Mouse (Mus musculus): ENCODE measurements at regions not wholly inside any gene's neighbourhood (a gene's known extent, or its start where the extent isn't known, plus 50 kb on each side); places are given as distances from the start of the nearest gene placed in this dataset.
A peak's percentile ranks its signal among the peaks of the same experiment; 100 is the strongest.

DNA sequence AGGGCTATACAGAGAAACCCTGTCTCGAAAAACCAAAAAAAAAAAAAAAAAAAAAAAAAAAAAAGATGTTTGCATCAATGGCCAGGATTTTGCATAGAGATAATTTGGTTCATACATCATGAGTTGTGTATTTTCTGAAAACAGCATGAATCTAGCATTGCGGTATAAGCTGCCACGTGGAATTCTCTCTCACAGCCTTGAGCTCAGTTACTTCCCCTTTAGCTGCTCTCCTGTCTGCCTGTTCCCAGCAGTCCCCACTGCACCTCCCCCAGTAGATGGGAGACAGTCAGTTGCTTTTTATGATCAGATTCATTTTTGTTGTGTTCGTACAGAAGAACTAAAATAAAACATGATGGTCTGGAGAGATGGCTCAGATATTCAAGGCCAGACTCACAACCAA lies 170.7 kb downstream of the Gja1 start:
- Histone ChIP-seq H3K4me3 (ENCODE audit: insufficient read depth, low read length) (no peak overlapping the region), H3K27ac (ENCODE audit: insufficient read depth, low read length) (no peak overlapping the region), H3K4me1 (ENCODE audit: control insufficient read depth, insufficient read depth, low read length) (no peaks in the 10 kb centered on the region)
- TF ChIP-seq CTCF (IDR thresholded peaks at IDR 0.05; ENCODE audit: borderline replicate concordance, insufficient read depth, low read length) = no peak
- no peak for TF ChIP-seq POLR2A (IDR thresholded peaks at IDR 0.05; ENCODE audit: low read depth, low read length)

DNA sequence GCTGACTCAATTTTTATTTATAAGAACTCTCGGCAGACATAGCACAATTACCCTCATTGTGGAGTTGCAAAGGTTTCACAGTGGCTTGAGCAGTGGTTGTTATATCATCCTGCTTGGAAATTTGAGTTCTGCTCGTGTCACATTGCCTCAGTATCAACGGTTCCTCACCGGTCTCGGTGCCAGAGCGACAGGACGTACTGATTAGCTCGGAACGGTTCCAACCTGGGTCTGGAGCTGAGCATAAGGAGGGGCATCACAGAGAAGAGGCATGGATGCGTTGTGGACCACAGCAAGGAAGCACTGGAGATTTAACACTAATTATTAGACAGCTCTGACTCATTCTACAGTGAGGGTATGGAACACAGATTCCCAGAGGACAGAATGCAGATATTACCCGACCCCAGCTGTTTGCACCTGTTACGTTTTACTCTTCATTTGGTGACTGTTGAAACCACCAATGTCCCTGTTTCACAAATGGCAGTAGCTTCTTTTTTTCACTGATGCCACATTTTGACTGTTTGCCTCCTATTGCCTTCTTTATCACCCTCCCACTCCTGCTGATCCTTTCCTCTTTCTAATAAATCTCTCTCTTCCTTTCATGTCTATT lies 189.8 kb downstream of the Gja1 start:
- Histone ChIP-seq H3K4me1 (ENCODE audit: control insufficient read depth, insufficient read depth, low read length) (no peaks in the 10 kb centered on the region), H3K27ac (ENCODE audit: insufficient read depth, low read length) (no peak overlapping the region), H3K4me3 (ENCODE audit: insufficient read depth, low read length) (no peak overlapping the region)
- TF ChIP-seq CTCF (IDR thresholded peaks at IDR 0.05; ENCODE audit: borderline replicate concordance, insufficient read depth, low read length) = no peak
- TF ChIP-seq POLR2A (IDR thresholded peaks at IDR 0.05; ENCODE audit: low read depth, low read length) = no peak

GRCm38 (mm10) chr10:56582065-56582464 lies 204.9 kb downstream of the Gja1 start:
- Histone ChIP-seq H3K4me3 (ENCODE audit: insufficient read depth, low read length) (no peak overlapping the region), H3K4me1 (ENCODE audit: control insufficient read depth, insufficient read depth, low read length) (peaks cover 5% of the 10 kb centered on the region), H3K27ac (ENCODE audit: insufficient read depth, low read length) (peak overlapping the region; percentile 41; the same call in 1 of the 2 replicates)
- no peak for TF ChIP-seq POLR2A (IDR thresholded peaks at IDR 0.05; ENCODE audit: low read depth, low read length)
- TF ChIP-seq CTCF (IDR thresholded peaks at IDR 0.05; ENCODE audit: borderline replicate concordance, insufficient read depth, low read length) = no peak

- no peak overlapping the region for H3K27ac ChIP-seq (ENCODE audit: insufficient read depth, low read length)
These were observed 210.1 kb downstream of the Gja1 start for GRCm38 (mm10) chr10:56587205-56587604.

DNA sequence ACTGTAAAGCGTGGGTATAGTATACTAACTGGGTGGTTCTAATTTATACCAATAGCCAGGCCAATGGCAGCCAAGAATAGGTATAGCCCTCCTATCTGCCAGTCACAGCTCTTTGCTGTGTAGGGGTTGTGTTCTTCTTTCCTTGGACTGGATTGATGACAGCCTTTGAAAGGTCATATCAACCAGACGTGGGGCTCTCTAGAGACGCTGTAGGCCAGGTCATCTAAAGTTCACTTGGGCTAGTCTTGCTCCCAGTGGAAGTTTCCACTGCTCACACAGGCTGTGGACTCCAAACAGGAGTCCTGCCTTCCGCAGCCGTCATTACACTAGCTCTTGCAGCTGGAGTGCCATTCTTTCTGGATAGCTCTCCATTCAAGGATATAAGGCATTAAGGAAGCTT lies 220.3 kb downstream of the Gja1 start:
- Histone ChIP-seq H3K27ac (ENCODE audit: insufficient read depth, low read length) (no peak overlapping the region), H3K4me3 (ENCODE audit: insufficient read depth, low read length) (no peak overlapping the region), H3K4me1 (ENCODE audit: control insufficient read depth, insufficient read depth, low read length) (no peaks in the 10 kb centered on the region)
- TF ChIP-seq CTCF (IDR thresholded peaks at IDR 0.05; ENCODE audit: borderline replicate concordance, insufficient read depth, low read length) (no peak), POLR2A (IDR thresholded peaks at IDR 0.05; ENCODE audit: low read depth, low read length) (no peak)

More at GRCm38 (mm10) chr10:56587205-56587604, 210.1 kb downstream of the Gja1 start:
- no peak overlapping the region for H3K4me3 ChIP-seq (ENCODE audit: insufficient read depth, low read length)
- TF ChIP-seq CTCF (IDR thresholded peaks at IDR 0.05; ENCODE audit: borderline replicate concordance, insufficient read depth, low read length) = no peak
- TF ChIP-seq POLR2A (IDR thresholded peaks at IDR 0.05; ENCODE audit: low read depth, low read length) = no peak
- H3K4me1 ChIP-seq (ENCODE audit: control insufficient read depth, insufficient read depth, low read length) = peaks cover 2% of the 10 kb centered on the region; the same call in 1 of the 2 replicates

DNA sequence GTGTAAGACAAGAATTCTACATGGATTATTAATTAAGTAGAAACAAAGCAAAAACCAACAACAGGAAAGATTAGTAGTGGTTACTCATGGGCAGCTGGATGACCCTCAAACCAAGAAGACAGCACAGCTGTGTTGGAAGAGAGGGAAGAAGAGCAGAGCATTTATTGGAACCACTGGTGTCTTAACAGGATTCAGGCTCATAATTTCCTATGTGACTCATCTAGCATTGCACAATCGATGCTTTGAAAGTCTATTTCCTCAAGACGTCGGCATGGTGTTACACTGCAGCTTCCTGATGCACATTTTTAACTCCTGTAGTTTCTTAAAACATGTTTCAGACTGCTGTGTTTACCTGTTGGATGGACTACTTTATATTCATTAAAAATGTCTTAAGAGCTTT lies 221.1 kb downstream of the Gja1 start:
- TF ChIP-seq POLR2A (IDR thresholded peaks at IDR 0.05; ENCODE audit: low read depth, low read length) (no peak), CTCF (IDR thresholded peaks at IDR 0.05; ENCODE audit: borderline replicate concordance, insufficient read depth, low read length) (no peak)

GRCm38 (mm10) chr10:56599923-56600322 lies 222.8 kb downstream of the Gja1 start:
- Histone ChIP-seq H3K27ac (ENCODE audit: insufficient read depth, low read length) (no peak overlapping the region), H3K4me1 (ENCODE audit: control insufficient read depth, insufficient read depth, low read length) (no peaks in the 10 kb centered on the region), H3K4me3 (ENCODE audit: insufficient read depth, low read length) (no peak overlapping the region)
- TF ChIP-seq POLR2A (IDR thresholded peaks at IDR 0.05; ENCODE audit: low read depth, low read length) (no peak), CTCF (IDR thresholded peaks at IDR 0.05; ENCODE audit: borderline replicate concordance, insufficient read depth, low read length) (no peak)

More for the DNA sequence above, 221.1 kb downstream of the Gja1 start:
- H3K4me1 ChIP-seq (ENCODE audit: control insufficient read depth, insufficient read depth, low read length) = no peaks in the 10 kb centered on the region
- H3K4me3 ChIP-seq (ENCODE audit: insufficient read depth, low read length) = no peak overlapping the region
- no peak overlapping the region for H3K27ac ChIP-seq (ENCODE audit: insufficient read depth, low read length)

DNA sequence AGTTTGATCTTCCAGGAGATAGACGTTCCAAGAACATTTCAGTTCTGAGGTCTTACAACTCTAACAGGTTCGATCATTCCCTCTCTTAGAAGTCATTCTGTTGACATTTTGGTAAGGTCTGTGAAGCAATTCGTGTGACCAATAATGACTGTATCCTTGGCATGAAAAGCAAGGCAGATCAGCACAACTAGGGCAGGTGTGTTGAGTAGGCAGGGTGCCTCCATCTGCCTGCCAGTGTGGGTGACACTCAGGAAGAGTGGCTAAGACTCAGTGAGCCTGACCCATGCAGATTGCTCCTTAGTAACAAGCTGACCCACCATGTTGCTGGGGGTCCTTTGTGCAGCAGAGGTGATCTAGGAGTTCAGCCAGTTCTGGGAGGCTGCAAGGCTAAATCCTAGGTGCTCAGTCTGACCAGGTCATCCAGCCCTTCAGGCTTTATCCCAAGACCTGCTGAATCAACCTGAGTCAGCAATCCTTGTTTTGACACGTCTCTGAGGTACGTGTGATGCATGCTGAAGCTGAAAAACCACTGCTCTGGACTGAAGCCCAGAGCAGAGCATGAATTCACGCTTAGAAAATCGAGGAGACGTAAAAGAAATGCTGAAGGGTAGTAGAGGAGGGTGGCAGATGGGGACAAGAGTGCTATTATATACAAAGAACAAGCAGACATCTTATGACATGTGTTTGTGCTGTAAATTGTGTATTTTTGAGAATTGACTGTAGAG lies 234.6 kb downstream of the Gja1 start:
- no peak overlapping the region for H3K27ac ChIP-seq (ENCODE audit: insufficient read depth, low read length)
- no peak for TF ChIP-seq POLR2A (IDR thresholded peaks at IDR 0.05; ENCODE audit: low read depth, low read length)
- TF ChIP-seq CTCF (IDR thresholded peaks at IDR 0.05; ENCODE audit: borderline replicate concordance, insufficient read depth, low read length) = no peak
- H3K4me1 ChIP-seq (ENCODE audit: control insufficient read depth, insufficient read depth, low read length) = no peaks in the 10 kb centered on the region

GRCm38 (mm10) chr10:56642656-56643055 lies 265.5 kb downstream of the Gja1 start:
- TF ChIP-seq CTCF (IDR thresholded peaks at IDR 0.05; ENCODE audit: borderline replicate concordance, insufficient read depth, low read length) (no peak), POLR2A (IDR thresholded peaks at IDR 0.05; ENCODE audit: low read depth, low read length) (no peak)
- Histone ChIP-seq H3K4me1 (ENCODE audit: control insufficient read depth, insufficient read depth, low read length) (peaks cover 5% of the 10 kb centered on the region), H3K27ac (ENCODE audit: insufficient read depth, low read length) (no peak overlapping the region), H3K4me3 (ENCODE audit: insufficient read depth, low read length) (no peak overlapping the region)

More for the DNA sequence above, 234.6 kb downstream of the Gja1 start:
- no peak overlapping the region for H3K4me3 ChIP-seq (ENCODE audit: insufficient read depth, low read length)
